Mouse (Mus musculus) small intestine, adult 2 months (tissue): ENCODE measurements around the gene Rps3.

Source experiments
- CTCF ChIP-seq: fragments of 200-500 bp; IDR thresholded peaks from 2 replicates; pipeline ENCODE4 v1.5.1; 2012; ENCODE audit warnings: low read depth, mild to moderate bottlenecking, control low read depth, inconsistent platforms, low read length, moderate library complexity, mixed read lengths; ENCODE audit not compliant: insufficient replicate concordance, insufficient read length; ENCODE audit errors: extremely low read depth
- POLR2A ChIP-seq: fragments of 200-500 bp; IDR thresholded peaks from 2 replicates; pipeline ENCODE4 v1.6.1; 2012; ENCODE audit warnings: low read depth, mild to moderate bottlenecking, control low read depth, inconsistent platforms, low read length, moderate library complexity

DNA sequence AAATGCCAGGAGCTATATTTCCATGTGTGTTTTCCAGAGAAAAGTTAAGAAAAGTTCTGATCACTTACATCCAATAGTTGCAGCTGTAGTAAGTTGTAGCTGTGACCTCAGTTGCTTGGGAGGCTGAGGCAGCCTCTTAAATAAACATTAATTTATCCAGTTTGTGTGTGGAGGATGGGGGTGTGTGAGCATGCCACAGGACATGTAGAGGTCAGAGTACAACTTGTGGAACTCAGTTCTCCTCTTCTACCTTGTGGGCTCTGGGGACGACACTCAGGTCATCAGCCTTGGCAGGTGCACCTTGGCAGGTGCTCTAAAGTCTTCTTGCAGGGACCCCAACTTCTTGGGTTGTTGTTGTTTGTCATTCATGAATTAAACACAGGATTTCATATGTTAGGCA is 40.3 kb upstream of the Rps3 start:
- TF ChIP-seq POLR2A (no peak), CTCF (no peak)
